Mouse (Mus musculus): Measurements from ENCODE around the gene Arnt2.
A peak's percentile ranks its signal among the peaks of the same experiment; 100 is the strongest.

The Arnt2 gene

DNA sequence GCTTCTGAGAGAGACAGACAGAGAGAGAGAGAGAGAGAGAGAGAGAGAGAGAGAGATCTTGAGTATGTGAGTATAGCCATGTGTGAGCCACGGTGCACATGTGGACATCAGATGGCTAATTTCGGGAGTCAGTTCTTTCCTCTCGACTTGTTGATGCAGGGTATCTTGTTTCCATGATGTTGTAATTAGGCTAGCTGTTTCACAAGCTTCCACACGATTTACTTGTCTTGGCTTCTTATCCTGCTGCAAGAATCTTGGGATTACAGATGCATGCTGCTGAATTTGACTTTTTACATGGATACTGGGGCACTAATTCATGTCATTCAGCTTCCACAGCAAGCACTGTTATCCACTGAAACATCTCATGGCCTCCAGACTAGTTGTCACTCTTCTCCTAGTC, 178.6 kb downstream of the Arnt2 start:
- DNase-seq, result no peak

DNA sequence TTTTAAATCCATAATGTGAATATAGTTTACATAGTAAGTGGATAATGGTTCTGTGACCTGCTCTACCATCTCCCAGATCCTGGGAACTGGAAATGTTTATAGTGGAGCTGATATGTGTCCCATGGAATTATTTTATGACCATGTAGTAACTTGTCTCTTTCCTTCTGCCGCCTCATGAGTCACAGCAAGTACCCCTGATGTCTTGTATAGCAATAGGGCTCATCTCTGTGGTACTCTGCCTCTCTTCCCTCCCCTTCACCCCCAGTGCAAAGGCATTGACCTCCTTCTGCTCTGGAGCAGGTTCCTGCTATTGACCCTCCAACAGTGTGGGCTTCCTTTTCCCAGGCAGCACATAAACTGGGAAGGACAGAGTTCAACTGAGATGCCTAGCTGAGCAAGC, 182.3 kb downstream of the Arnt2 start:
- no peak for DNase-seq

- no peak for DNase-seq
Observed at GRCm38 (mm10) chr7:84226909-84227308, 183.1 kb downstream of the Arnt2 start.

DNA sequence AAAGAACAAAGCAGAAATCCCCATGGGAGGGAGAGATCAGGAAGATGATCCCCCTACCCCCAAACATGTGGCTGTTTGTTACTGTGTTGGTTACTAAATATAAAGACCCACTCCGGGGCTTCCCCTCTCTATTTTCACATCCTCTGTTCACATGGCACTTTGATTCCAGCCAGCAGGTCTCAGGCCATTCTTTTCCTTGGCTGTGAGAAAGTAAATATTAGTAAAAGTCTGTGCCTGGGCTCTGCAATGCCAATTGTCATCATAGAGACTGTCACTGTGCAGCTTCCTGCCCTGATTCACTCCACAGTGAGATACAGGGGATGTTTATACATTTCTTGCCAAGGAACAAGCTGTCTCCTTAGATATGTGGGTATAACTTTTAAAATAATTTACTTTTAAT, 197.9 kb downstream of the Arnt2 start:
- DNase-seq, result peak; percentile 65

- DNase-seq, result no peak
Observed at GRCm38 (mm10) chr7:84210585-84211291, 199.2 kb downstream of the Arnt2 start.

DNA sequence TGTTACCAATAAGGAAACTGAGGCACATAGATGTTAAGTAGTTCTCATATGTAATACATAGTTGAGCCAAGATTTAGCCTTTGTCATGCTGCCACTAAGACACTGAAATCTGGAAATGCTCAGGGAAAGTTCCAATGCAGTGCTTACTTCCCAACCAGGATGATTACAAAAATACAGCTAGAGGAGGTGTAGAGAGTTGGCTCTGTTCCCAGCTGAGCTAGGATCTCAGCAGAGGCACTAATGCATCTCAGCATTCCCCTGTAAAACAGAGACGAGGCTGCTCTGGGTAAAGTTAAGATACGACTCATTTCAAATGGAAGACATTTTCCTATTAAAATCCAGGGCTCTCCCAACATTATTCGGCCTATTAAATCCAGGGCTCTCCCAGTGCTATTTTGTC, 206.0 kb downstream of the Arnt2 start:
- no peak for DNase-seq

GRCm38 (mm10) chr7:84201151-84202068, 208.6 kb downstream of the Arnt2 start:
- DNase-seq, result no peak

DNA sequence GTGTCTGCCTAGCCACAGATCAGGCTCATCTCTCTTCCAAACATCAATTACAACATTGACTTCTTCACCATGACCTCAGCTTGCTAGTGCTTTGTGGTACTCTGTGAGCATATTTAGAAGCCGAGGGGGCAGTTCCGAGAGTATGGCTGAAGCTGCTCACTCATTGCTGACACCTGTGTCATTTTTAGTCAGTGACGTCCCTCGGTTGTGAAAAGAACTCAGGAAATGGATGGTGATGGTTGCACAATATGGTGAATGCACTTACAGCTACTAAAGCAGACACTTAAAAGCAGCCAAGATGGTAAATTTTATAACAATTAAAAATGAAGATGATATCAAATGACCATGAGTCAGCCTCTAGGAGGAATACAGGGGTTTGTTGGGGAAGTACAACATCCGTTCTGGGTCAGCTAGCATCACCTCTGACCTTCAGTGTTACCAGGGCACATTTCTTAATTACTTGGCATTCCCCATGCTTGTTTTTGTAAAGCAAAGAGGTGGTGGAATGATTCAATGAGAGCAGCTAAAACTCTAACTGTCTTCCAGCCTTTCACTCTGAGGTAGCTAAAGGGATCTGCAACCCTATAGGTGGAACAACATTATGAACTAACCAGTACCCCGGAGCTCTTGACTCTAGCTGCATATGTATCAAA, 212.6 kb downstream of the Arnt2 start:
- DNase-seq, result no peak
